Mouse (Mus musculus): ENCODE measurements around the gene Med31.
"Not testable (repeated sequence)": the region's sequence is repeated elsewhere in the genome, so short reads cannot be mapped to it uniquely, and the experiment has no call there.

Gene Med31

DNA sequence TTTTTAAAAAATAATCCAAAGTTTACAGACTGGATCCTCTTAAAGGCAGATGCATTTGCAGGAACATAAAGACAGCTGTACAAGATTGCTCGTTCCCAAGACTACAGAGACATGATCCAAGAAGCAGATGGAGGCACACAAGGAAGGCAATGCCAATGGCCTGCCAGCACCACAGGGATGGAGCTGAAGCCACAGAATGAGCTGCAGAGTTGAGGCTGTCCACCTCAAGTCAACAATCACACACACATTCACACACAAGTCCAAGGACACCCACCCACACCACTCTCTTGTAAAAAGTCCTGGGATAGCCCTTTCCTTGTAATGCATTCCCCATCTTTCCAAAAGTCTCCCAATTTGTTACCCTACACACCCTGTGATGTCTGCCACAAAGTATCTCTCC lies 12.0 kb downstream of the Med31 start:
- no peak for DNase-seq (ENCODE audit: low spot score)

DNA sequence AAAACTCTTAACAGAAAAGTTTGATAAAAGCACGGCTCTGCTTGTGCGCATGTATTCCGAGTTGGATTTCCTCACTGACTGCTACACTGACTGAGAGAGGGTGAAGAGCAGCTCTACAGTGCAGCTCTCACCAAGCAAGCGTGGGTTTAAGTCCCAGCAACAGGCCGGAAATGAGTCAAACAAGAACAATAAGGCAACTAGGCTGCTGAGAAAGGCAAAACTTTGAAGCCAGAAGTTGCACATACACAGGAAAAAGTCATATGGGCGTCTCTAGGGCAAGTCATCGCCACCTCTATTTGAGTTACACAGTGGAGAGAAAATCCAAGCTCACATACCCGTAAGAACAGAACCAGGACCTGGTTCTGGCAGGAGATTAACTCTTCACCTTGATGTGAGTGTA lies 18.9 kb downstream of the Med31 start:
- no peak for DNase-seq (ENCODE audit: low spot score)

DNA sequence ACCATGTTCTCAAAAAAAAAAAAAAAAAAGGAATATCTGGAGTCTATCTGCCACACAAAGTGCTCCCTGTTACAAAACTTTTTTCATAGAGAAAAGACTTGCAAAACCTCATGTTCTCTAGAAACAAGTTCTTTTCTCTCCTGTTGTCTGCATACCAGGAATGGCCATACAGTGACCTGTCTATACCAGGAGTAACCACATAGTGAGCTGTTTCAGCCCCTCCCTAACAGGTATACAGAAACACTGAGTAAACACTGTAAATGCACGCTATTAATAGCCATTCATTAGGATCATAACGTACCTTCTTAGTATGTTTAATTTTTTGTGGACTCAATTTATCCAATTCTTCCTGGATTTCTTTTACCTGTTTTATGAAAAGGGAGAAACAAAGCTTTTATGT lies 21.1 kb downstream of the Med31 start:
- DNase-seq (ENCODE audit: low spot score): no peak

DNA sequence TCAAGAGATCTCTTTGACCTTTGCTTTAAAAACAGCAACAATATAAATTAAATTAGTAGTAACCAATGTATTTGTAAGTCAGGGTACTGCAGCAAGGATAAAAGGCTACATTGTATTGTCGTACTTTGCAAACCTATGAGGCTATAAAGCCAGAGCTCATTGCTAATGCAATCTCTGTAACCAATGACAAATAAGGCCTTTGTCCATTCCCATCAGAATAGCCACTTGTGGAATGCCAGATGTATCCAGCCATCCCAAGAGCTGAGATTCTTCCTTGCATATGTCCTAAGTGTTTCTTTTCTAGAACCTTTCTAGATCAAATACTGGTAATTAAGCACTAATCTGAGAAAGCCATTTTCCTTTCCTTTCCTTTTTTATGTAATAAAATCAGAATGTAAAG lies 24.5 kb downstream of the Med31 start:
- DNase-seq (ENCODE audit: low spot score): no peak

DNA sequence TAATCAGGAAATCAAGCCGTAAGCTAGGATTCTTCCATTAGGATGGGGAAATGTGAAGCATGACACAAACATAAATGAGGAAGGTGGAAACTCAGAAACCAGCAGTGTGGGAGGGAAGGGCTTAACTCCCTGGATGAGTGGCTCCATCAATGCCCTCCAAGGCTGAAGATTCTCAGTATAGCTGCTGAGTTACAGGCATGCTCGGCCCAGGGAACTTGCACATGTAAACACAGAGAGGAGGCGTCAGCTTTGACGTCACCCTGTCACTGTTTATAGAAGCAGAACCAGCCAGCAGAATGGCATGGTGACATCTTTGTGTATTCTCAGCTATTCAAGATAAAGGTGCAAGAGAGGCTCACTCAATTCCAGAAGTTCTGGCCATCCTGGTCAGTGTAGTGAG lies 31.1 kb downstream of the Med31 start:
- DNase-seq (ENCODE audit: low spot score): no peak

DNA sequence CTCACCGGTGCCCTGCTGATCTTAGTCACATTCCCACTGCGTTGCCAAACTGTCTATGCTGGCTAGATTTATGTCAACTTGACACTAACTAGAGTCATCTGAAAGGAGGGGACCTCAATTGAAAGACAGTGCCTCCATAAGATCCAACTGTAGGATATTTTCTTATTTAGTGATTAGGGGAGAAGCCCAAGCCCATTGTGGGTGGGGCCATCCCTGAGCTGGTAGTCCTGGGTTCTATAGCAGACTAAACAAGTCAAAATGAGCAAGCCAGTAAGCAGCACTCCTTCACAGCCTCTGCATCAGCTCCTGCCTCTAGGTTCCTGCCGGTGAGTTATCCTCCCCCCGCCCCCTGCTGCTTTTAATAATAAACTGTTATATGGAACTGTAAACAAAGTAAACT lies 34.3 kb downstream of the Med31 start:
- no peak for DNase-seq (ENCODE audit: low spot score)

DNA sequence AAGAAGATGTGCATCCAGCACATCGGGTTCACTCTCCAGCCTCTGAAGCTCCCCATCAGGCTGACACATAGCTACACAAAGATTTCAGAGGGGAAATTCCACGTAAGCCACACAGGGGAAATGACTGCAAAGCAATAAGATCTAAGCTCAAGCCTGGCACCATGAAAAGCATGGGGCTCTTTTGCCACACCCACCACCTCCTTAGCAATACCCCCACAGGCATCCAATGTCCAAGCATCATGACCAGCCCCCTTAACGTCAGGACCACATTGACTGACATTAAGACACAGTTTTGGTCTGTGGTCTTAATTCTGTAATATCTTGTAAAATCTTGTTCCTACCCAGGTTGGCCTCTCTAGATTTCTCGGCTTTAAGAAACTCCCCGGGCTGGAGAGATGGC lies 34.8 kb downstream of the Med31 start:
- no peak for DNase-seq (ENCODE audit: low spot score)

DNA sequence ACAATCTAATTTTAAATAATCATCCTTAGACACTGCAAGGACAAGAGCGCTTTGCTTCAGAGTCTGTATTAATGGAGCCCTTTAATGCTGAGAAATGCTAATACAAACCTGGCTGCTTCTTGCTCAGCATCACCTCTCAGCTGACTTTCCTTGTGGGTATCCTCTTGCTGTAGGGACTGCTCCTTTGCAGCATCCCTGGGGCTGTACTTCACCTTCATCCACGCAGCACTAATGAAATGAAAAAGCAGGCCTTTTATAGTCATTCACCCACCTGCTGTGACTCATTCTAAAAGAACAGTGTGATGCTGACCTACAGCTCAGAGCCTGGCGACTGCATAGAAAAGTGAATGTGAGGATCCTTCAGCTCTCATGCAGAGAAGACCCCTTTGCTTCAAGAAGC lies 38.8 kb downstream of the Med31 start:
- DNase-seq (ENCODE audit: low spot score): no peak

DNA sequence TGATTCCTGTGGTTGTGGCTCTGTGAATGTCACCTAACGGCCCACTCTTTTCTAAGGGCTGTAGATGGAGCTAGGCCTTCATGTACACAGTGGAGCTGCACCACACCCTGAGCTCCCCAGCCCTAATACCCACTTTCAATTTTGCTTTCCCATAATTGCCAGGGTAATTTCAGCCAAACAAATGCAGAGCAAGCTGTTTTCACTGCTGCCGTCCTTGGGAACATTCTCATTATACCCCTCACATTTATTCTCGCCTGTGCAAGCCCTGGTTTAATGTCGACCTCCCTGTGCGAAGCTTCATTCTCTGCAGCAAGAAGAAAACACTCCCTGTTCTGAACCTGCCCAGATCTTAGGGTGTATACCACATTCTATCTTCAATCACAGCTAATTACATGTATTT lies 39.4 kb downstream of the Med31 start:
- no peak for DNase-seq (ENCODE audit: low spot score)

DNA sequence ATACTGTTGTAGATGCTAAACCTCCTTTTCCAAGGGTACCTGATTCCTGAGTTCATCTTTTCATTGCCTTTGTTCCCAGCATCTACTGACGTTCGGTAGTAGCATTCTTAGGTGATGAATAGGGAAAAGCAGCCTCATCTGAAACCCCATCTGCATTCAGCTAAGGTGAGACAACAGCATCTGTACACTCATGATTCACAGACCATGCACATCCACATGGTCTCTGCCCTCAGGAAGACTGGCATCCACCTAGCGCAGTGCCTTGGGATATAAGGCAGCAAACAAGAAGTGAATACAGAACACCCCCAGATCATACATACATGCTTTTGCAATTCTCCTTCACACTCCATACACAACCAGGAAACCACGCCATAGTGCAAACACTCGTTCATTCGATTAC lies 40.7 kb downstream of the Med31 start:
- no peak for DNase-seq (ENCODE audit: low spot score)

DNA sequence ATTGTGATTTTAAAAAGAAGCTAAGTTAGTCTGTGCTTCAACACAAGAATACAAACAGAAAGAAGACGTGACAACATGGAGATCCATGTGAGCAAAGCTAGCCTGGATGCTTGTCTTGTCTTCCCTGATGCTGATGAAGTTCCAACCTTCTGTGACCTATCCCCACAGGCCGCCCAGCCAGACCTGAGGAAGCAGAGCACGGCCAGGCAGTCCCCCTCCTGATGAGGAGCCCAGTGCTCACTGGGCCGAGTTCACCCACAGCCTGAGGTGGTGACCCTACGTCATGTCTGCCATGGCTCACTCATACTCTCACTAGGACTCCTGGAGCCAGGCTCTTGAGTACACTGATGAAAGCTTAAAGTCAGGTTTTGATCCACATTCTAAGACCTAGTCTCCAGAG lies 41.9 kb downstream of the Med31 start:
- no peak for DNase-seq (ENCODE audit: low spot score)

DNA sequence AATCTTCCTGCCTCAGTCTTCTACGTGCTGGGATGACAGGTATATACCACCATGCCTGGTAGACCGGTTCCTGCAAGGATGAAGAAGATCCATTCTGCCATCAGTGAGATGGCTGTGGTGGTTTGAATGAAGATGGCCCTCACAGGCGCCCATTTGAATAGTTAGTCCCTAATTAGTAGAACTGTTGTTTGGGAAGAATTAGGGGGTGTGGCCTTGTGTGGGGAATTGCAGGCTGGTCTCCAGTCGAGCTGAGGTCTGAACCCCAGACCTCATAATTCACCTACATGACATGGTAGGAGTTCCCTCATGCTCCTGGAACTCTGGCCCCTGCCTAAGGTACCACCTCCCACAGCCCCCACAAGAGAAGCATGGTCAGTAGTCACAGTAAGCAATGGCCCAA lies 43.5 kb downstream of the Med31 start:
- DNase-seq (ENCODE audit: low spot score): not testable (repeated sequence)

DNA sequence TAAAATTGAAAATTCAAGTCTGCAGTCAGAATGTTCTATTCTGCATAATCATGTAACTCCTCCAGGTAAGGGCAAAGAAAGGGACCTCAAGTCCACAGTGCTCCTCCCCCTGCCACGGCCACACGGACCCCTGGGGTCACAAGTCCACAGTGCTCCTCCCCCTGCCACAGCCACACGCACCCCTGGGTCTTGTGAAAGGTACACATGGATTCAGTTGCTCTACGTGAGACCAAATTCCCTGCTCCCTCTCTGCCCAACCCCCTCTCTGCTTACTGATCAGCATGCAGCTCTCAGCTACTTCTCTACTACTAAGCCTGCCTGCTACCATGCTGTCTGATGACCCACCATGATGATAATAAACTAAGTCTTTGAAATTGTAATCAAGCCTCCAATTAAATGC lies 45.5 kb downstream of the Med31 start:
- no peak for DNase-seq (ENCODE audit: low spot score)

DNA sequence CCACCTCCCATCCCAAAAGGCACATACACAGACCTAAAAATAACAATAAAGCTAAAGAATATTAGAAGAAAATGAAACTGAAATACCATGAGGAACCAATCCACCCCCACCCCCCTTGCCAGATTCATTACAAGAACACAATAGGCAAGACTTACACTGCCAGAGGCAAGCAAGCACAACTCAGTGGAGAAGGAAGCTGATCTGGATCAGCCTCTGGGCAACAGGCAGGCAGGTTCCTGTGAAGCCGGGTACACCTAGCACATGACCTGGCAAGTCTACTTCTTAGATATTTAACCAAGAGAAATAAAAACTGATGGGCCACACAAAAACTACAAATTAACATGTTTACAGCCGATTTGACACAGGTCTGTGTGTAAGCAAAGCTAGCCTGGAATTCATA lies 52.2 kb downstream of the Med31 start:
- no peak for DNase-seq (ENCODE audit: low spot score)
